Mouse (Mus musculus) kidney, adult 18-20 months (tissue): Measurements from ENCODE around the gene Trmt2a.

ENCODE experiments used
- DNase-seq: peaks from one replicate; pipeline ENCODE4 v3.0.0; 2021

Trmt2a gene

DNA sequence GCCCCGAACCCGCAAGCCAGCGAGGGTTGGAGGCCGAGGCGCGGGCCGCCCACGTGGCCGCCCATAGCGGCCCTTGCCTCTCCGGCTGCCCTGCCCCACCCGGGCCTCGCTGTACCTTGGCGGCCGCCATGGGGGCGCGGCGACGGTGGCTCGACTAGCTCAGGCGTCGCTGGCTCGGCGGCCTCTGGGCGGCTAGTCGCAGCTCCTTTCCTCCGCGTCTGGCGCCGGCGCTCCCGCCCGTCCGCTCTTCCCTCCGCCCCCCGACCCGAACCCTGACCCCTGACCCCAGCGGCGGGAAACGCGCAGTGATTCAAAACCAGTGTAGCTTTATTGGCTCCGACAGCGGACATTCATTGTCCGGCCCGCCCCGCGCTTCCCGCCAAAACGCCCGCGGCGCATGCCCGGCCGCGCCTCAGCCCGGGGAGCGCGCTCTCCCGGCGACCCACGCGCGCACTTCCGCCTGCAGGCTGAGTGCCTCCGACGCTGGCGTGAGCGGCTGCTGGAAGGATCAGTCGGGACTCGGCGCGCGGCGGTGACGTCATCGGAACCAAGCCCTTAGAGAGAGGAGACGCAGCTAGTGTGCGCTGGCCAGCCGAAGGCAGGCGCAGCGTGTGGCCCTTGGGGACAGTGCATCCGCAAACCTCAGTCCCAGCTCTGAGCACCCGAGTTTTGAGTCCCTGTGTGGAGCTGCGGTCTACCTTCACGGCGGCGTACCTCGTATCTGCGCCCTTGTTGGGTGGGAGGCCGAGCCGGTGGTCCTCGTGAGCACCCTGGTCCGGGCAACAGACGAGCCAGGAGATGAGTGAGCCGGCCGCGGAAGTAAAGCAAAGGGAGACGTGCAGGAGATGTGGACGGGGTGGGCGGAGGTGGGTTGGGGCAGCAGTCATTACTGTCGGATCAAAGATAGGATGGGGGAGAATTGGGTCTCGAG lies at the start of gene Trmt2a, which contains the start of gene Ranbp1:
Trmt2a (plus strand) TSS at position 247 of the 931 bp plus-strand sequence.
Ranbp1 (minus strand) TSS at position 300 of the 931 bp plus-strand sequence.
- peak; percentile 98 for DNase-seq

DNA sequence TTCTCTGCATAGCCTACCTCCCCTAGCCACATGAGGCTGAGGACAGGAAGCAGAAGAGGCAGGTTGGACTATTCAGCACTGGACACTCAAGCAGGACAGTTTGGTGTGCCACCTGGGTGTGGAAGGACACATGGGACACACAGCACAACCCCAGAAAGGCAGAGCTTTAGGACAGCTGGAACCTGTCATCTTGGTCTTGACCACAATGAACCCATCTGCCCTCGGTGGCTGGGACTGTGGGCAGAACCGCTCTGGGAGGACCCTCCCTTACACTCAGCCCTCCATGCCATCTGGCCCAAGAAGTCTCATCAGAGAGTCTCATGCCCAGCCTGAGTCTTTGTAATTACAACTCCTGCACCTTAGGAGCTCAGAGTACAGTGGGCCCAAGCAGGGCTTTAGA lies 48.4 kb upstream of the Trmt2a start:
- DNase-seq, result no peak

DNA sequence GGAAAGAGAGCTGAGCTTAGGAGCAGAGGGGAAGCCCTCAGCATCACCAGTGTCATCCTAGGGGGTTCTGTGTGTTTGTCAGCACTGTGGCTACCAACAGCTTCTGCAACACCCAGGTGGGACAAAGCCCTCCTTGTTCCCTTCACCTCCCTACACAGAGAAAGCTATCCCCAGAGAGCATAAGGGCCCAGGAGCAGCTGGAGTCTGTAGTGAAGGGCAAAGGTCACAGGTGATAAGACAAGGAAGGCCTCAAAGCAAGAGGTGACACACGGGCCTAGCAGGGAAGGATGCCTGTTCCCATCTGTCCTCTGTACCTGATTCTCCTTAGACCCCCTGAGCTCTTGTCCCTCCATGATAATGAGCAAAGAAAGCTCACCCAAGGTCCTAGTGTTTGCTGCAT lies 46.9 kb upstream of the Trmt2a start:
- no peak for DNase-seq

DNA sequence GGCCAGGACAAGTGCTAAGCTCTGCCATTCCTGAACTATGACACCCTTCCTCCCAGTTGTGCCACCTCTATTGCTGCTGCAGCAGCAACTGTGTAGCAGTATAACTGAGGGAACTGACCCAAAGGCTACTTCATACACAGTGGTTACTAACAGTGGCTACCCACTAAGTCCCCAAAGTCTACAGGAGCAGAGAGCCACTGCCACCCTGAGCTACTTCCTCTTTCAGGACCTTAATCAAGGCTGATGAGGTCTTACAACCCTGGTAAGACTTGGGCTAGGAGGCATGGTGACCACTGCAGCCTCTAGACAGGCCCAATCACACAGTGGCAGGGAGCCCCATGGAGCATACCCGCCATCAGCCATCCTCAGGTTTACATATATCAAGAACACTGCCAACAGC lies 46.4 kb upstream of the Trmt2a start:
- DNase-seq, result no peak

DNA sequence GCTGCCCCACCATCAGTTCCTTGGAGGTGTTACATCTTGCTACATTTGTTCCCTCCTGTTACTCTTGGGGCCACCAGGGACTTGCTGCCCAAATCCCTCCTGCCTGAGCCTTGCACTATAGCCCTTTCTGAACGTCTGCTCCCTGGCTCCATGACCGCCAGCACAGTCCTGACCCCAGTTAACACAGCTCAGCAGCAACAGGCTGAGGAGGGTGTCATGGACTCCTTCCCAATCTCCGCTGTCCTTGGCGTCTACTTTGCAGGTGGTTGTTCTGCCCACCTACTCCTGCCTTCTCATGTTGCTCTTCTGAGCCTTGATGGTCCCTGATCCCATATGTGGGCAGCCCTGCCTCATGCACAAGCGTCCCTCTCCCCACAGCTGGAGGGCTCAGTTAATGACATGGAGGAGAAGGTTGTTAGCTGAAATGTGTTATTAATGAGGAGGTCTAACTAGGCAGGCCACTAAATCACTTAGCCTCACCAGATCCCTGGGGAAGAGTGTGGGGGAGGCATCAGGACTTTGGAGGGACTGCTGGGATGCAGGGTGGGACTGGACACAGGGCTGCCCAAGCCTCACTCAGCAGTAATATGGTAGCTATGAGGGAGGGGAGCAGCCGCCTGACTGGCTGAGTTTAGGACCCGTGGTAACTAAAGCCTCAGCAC lies 44.9 kb upstream of the Trmt2a start:
- no peak for DNase-seq

DNA sequence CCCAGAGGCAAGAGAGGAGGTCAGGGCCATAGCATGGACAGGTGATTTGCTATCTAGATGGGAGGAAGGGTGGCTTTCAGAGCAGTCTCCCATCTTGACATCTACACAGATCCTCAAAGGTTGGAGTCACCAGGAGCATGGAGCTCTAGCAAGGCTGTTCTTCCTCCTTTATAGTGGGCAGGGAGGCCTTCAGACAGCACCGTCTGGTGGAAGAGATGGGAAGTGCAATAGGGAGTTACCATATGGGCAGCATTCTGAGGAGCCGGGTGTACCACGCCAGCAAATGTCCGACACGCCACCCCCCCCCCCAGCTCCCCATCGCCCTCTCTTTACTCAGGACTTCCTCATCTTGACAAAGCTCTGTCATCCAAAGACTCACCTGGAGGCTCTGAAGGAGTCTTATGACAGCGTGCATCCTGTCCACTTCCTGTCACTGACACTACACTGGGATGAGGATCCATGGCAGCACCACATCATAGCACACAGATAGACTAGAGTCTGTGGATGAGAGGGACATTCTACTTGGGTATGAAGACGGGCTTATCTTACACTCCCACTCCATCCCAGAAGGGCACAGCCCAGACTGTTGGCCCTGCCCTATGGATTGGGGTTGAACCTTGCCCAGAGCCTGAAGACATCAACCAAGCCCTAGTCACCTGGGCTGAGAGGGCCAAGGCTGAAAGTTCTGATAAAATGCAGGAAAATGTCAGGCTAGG lies 37.6 kb upstream of the Trmt2a start:
- DNase-seq, result peak; percentile 65

DNA sequence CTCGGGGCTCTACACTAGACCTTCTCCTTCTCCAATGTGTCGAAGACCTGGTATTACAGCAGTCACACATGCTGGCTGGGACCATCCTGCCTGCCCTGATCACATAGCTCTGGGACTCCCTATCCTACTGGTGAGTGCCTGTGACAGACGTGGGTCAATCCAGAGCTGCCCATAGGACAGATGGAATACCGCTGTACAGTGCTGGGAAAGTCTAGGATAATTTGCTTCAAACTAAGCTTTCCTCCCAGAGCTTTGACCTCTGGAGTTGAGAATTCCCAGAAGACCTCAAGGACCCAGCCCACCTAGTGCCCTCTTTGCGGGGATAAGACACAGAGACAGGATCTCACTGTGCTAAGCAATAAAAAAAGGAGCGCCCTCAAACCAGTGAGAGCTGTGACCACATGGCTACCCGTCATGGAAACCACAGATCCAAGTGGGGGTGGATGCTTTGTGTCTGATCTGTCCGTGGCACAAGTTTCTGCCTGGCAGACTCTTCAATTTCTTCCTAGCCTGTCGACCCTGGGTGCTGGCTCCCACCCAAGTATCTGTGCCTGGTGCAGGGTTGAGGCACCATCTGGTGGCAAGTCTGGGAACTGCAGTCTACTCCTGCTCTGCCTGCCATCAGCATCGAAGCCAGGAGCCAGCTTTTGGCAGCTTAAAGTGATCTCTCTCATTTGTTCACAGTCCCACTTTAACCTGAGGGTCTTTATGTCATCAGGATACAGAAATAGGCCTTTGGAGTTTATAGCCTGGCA lies 36.9 kb upstream of the Trmt2a start:
- DNase-seq, result peak; percentile 89

DNA sequence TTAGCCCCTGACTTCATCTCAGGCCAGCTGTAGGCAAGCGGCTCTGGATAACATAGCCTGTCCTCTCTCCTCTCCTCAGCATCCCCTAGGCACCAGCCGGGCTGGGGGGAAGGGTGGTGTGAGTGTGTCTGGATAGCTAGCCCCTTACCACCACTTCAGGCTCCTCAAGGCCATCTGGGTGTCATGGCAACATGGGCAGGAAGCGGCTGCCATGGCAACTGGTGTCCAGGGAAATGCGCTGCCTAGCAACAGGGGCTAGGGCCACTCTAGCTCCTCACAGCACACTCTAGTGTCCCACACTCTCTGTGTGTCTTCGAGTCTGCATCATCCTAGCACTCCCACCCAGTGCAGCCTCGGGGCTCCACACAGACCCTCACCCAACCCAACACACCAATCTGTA lies 34.8 kb upstream of the Trmt2a start:
- no peak for DNase-seq

DNA sequence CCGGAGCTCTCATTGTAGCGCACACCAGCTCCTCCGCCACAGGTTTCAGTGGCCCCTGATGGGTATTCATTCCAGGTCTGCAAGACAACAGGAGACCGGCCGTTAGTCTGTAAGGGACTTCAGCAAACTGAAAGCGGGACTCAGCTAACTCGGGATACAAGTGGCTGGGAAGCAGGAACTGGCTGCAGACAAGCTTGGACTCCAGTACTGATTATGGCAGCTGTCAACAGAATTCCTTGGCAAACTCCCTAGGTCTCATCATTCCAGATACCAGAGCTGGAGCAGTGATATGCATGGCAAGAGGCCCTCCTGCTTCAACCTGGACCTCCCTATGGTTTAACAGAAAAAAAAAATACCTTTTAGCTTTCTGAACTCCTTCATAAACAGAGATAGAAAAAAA lies 33.6 kb upstream of the Trmt2a start:
- no peak for DNase-seq

DNA sequence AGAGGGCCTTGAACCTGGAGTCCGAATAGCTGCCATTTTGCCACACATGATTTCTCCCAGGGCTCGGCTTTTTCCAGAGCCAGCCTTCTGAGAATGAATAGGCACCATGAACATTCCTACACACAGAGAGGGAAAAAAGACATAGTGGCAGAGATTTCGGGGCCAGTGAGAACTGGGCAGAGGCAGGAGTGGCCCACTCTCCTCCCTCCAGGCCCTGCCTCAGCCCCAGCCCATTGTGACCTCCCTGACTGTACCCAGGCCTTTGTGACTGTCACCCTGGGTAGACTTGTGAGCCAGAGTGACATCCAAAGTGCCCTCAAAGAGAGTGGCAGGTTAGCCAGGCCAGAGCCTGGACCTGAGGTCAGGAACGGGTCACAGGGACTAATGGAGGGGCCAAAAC lies 30.9 kb upstream of the Trmt2a start, which contains the start of gene Ccdc188:
Ccdc188 (plus strand) TSS at position 301 of the 400 bp plus-strand sequence.
- DNase-seq, result no peak

DNA sequence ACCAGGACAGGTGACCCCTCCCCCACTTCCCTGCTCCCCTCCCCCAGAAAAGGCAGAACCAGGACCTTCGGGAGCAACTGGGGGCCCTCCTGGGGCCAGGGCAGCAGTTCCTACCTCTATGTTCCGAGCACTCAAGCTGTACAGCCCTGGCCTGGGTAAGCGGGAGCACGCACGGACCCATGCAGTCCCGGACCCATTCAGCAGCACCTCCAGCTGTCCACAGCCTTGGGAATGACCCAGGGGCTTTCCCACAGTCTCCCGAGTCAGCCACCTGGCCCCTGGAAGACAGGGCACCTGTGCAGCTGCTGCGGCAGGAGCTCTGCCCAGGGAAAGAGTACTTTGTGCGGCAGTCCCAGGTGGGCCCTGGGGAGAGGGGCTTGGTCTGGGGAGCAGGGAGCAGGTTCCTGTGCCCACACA lies 29.9 kb upstream of the Trmt2a start:
- no peak for DNase-seq

DNA sequence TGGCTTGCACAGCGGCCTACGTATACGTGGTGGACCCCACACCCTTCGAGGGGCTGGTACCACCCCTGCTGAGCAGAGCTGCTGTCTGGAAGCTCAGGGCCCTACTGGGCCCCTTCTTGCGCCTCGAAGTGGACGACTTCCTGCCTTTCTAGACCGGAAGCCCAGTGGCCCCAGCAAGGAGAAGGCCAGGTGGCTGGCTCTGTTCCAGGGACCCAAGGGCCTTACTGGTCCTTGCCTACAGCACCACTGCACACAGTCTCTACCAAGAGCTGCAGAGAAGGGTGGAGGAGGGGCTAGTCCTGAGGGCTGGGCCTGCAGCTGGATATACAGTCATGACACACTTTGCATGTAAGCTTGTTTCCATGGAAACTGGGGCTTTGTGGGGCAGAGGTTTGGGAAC lies 28.5 kb upstream of the Trmt2a start:
- peak; percentile 8 for DNase-seq

DNA sequence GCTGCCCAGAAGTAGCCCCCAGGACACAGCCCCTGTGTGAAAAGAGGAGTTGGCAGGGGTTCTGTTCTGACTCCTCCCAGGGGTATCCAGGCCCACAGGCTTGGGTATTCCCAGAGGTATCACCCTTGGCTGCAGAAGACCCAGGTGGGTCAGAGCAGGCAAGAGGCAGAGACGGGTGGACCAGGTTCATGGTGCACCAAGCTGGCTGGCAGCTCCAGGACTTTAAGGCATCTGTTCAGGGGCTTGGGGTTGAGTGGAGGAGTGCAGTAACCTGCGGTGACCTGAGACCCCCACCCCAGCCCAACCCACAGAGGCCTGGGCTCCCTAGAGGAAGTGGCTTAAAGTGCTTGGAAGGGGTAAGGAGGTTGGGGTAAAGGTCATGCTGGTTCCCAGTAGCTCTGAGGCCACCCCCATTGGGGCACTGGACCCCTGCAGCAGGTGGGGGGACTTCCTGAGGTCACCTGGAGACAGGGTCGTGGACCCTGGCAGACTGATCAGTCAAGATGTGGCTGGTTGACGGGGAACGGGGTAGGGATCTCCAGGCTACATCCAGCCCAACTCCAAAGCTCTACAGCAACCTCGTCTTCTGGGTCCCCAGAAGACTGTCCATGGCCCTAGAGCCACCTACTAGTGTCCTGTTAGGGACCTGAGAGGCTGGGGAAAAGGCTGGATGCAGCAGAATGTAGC lies 27.5 kb upstream of the Trmt2a start:
- DNase-seq, result no peak

DNA sequence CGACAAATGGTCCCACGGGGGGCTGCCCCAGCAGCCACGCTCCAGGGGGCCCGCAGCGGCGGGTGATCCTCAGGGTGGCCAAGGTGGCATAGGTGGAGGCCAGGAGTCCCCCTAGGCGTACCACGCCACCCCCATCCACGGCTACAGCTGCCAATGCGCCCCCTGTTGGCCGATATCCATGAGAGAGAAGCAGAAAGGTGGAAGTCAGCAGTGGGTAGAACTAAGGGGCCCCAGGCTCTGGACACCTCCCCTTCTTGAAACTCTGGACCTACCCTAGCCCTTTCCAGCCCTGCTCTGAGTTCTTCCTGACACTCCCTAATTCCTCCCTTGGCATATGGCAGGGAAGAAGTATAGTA lies 27.0 kb upstream of the Trmt2a start:
- DNase-seq, result peak; percentile 8

DNA sequence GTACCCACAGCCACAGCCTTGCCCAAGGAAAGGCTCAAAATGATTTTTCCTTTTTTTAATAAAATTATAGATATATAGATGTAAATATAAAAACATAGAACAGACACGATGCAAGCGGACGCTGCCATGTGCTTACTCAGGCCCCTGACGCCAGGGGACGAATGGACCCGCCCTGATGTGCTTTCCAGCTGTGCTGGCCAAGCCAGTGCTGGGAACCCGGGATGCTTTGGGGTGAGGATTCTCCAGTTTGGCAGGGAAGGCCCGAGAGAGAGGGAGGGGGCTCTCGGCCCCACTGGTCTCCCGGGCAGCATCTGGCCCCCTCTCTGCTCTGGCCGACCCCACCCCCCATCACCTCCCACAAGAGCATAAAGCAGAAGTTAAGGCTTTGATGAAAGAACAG lies 26.3 kb upstream of the Trmt2a start:
- no peak for DNase-seq

DNA sequence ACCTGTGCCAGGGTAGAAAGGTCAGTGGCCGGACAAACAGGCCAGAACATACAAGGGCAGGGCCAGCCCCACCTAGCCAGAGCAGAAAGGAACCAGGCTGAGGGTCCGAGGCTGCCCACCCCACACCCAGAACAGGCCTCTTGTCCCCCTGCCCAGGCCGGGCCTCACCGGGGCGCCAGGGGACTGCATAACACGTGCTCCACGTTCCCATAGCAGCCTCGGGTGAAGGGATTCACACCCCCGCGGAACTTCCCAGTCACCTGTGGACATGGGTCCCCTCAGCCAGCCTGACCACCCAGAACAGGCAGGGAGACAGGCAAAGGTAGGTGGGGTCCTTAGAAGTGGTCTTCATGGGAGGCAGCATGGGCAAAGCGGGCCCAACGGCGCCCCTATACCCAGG lies 21.3 kb upstream of the Trmt2a start:
- no peak for DNase-seq

DNA sequence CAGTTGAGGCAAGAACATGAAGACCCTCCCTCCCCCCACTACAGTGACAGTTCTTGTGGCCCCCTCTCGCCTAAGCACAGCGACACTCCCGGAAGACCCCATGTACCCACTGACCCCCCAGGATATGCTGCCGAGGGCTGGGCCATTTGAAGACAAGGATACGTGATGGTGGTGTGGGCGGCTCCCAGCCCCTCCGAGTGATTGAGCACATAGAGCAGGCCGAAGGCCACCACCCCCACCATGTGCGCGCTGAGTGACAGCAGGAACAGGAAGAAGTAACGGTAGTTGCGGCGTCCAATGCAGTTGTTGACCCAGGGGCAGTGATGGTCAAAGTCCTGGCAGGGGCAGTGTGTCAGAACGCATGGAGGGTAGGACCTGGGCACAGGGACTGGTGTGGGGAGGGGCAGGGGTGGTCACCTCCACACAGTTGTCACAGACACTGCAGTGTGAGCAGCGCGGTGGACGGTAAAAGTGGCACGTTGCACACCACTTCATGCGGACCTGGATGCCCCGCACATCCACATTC lies 20.5 kb upstream of the Trmt2a start:
- no peak for DNase-seq

DNA sequence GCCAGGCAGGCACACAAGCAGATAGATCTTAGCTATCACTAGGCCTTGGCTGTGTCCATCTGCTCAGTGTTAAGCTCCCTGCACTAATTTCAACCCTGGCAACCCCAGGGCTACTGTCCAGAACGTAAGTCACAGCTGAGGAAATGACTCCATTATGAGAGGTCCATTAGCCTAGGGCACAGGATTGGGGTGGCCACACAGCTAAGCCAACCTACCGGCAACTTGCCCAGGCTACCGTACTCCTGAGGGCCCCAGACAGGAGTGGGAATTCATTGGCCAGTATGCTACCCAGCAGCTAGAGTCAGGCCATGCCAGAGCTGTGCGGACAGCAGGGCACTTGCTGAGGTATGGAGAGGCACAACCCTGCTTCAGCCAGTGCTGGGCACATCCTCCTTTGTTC lies 19.6 kb upstream of the Trmt2a start:
- no peak for DNase-seq

DNA sequence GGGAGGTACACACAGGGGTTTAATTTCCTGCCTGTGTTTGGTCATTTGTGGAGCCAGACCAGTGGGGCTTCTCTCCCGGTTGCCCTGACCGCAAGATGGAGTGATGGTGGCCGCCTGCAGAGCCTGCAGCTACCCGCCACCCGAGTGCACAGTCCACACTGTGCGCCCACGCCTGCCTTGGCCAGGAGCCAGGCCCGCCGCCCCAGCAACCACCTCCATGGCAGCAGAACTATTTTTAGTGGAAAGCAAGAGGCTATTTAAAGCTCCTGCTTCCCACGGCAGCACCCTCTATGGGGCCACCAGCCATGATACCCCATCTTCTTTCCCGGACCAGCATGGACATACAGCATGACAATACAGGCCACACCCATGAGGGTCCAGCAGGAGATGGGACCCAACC lies 18.9 kb upstream of the Trmt2a start:
- DNase-seq, result no peak

DNA sequence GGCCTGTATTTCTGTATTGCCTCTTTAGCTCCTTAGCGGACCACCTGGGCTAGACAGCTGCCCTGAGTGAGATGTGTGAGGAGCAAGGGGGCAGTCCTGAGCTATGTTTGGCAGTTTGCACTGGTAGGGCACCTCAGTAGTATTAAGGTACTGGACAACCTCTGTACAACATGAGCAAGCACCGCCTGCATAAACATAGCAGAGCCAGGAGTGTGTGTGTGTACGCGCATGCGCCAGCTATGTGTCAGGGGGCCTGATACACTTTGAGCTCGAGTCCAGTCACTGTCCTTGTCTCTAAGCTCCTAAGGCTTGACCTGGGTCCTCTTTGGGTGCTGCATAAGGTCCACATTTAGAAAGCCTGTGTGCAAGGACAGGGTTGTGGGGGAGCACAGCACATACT lies 17.9 kb upstream of the Trmt2a start:
- DNase-seq, result no peak

DNA sequence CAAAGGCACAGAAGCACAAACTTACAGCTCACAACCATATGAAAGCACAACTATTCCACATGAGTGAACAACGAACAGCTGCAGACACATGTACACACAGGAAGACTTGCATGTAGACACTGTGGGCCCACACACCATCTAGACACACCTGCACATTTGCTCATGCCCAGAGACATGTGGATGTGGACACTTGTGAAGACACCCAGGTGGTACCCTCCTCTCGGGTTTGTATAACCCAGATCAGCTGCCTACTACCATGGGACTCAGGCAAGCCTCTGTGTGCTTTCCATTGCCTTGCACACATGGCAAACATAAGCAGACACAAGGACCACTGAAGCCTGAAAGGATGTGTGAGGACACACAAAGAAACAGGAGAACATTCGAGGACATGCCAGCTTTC lies 17.4 kb upstream of the Trmt2a start:
- DNase-seq, result no peak

DNA sequence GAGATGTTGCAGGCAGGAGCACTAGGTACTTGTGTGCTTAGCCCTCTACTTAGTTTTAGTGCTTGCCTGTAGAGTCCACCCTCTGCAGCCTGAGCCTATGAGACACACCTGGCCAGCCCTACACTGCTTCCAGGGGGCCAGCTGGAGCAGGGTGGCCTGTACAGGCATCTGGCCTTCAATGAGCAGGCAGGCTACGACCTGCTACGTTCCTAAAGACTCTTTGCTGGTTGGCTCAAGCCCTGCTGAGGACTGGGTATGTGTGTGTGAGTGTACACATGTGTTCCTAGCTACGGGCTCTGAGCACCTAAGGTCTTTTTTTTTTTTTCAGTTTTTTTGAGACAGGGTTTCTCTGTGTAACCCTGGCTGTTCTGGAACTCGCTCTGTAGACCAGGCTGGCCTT lies 17.0 kb upstream of the Trmt2a start:
- DNase-seq, result no peak
